Mouse (Mus musculus) megakaryocyte, embryonic 14.5 days (primary cell): ENCODE data around the gene Syt13.

Experiments
- FLI1 ChIP-seq: IDR thresholded peaks from 2 replicates; pipeline ENCODE4 v1.6.1; 2012; ENCODE audit warnings: low read length, inconsistent platforms, mixed read lengths
- GATA1 ChIP-seq: IDR thresholded peaks from 3 replicates; pipeline ENCODE4 v1.6.1; 2012; ENCODE audit warnings: mixed read lengths, low read length, inconsistent platforms, borderline replicate concordance

GRCm38 (mm10) chr2:92991976-92992375 lies 77.1 kb downstream of the Syt13 start:
- TF ChIP-seq GATA1 (no peak), FLI1 (no peak)
